Comparison of ENCODE assay signal across 13 mouse cellular contexts in the genomic region with DNA sequence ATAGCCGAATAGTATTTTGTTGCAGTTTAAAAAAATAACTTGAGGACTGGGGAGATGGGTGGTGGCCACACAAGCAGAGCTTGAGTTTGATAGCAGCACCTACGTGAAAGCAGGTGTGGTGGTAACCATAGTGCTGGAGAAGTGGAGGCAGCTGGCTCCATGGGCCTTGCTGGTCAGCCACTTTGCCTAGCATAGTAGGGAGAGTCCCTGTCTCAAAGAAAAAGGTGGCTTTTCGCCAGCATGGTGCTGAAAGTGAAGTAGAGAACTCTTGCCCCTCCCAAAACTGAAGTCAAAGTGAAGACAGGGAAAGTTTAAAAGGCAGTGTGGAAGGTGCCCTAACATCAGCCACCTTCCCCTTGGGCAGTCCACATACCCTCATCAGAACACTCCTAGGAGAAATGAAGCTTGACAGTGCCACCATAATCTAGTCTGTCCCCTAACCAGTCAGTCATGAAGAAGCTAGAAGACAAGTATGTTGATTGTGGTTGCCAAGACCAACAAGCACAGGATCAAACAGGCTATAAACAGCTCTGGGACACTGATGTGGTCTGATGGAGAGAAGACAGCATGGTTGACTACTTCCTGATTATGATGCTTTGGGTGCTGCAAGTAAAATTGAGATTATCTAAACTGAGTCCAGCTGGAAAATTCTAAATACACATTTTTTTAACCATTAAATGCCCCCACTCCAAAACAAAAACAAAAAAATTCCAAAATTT.
"Had no signal": no experiment of that assay in that cellular context is flagged by ENCODE, and none has a peak within 500 bp of the region (broad histone marks: within the 10 kb centered on the region; RNA-seq: fewer than 3 reads in every experiment).

No protein-coding gene starts in this region.

- H3K4me3 ChIP-seq: left cerebral cortex, adult 2 months; limb, embryonic 15.5 days; liver, embryonic 12.5 days; midbrain, embryonic 10.5 days; myocyte; neural tube, embryonic 13.5 days had no signal

- DNase-seq: kidney, adult 11 months; kidney, postnatal 14 days; lung, embryonic 14.5 days; lung, postnatal 10 days; lung, postnatal 4 days; midbrain, embryonic 14.5 days; right cerebral cortex, postnatal 14 days had no signal

- H3K27ac ChIP-seq: left cerebral cortex, adult 2 months; limb, embryonic 15.5 days; liver, embryonic 12.5 days; midbrain, embryonic 10.5 days; neural tube, embryonic 13.5 days had no signal

- H3K9ac ChIP-seq: limb, embryonic 15.5 days; liver, embryonic 12.5 days; lung, embryonic 14.5 days; neural tube, embryonic 13.5 days had no signal

- H3K4me2 ChIP-seq: limb, embryonic 15.5 days; liver, embryonic 12.5 days; lung, embryonic 14.5 days; neural tube, embryonic 13.5 days had no signal

- ATAC-seq: liver, embryonic 12.5 days had no signal

- H3K9me3 ChIP-seq: limb, embryonic 15.5 days; liver, embryonic 12.5 days; midbrain, embryonic 10.5 days; neural tube, embryonic 13.5 days had no signal

- H3K27me3 ChIP-seq: limb, embryonic 15.5 days; liver, embryonic 12.5 days; neural tube, embryonic 13.5 days had no signal

- H3K4me1 ChIP-seq: limb, embryonic 15.5 days; liver, embryonic 12.5 days; midbrain, embryonic 10.5 days; neural tube, embryonic 13.5 days had no signal
